Mouse (Mus musculus): Measurements from ENCODE around the gene Gatc. TPM values are rescaled to one million over a fixed set of nuclear protein-coding genes. Genes with fewer than 3 reads are reported as not detected.
"Not testable (repeated sequence)": the region's sequence is repeated elsewhere in the genome, so short reads cannot be mapped to it uniquely, and the experiment has no call there.

The Gatc gene
- polyA plus RNA-seq, 1 experiment from 2014 or later = 27.5 TPM

- peak overlapping the region; percentile 64 for H3K4me2 ChIP-seq (ENCODE audit: low read depth, low read length)
- H3K4me1 ChIP-seq (replicated peaks; ENCODE audit: control insufficient read depth, insufficient read depth, low read length) = peaks cover 15% of the 10 kb centered on the region
- peak overlapping the region; percentile 52 for H3K9ac ChIP-seq (ENCODE audit: low read length)
- no peaks in the 10 kb centered on the region for H3K9me3 ChIP-seq (ENCODE audit: control insufficient read depth, low read length)
- peak overlapping the region; percentile 47 for H3K27ac ChIP-seq (ENCODE audit: low read length)
- ATAC-seq (ENCODE audit: low read depth) = peak; percentile 96
- H3K36me3 ChIP-seq (ENCODE audit: control insufficient read depth, insufficient read depth, low read length) = no peaks in the 10 kb centered on the region
- under 1% methylated on average over 22 of the region's 22 CpGs for WGBS
- H3K4me3 ChIP-seq (ENCODE audit: low read length) = peak overlapping the region; percentile 41
- H3K27me3 ChIP-seq (ENCODE audit: control insufficient read depth, insufficient read depth, low read depth, low read length) = no peaks in the 10 kb centered on the region
Measured at GRCm38 (mm10) chr5:115319004-115319940, 21.7 kb downstream of the Gatc start.

- no peak overlapping the region; the same call in 1 of the 2 replicates for H3K27ac ChIP-seq (ENCODE audit: low read length)
- H3K4me2 ChIP-seq (ENCODE audit: low read depth, low read length) = peak overlapping the region; percentile 1; the same call in 1 of the 2 replicates
- H3K9me3 ChIP-seq (ENCODE audit: control insufficient read depth, low read length) = no peaks in the 10 kb centered on the region
- ATAC-seq (ENCODE audit: low read depth) = no peak
- peaks cover 24% of the 10 kb centered on the region for H3K4me1 ChIP-seq (replicated peaks; ENCODE audit: control insufficient read depth, insufficient read depth, low read length)
- 11% methylated on average over 10 of the region's 10 CpGs for WGBS
- no peaks in the 10 kb centered on the region for H3K27me3 ChIP-seq (ENCODE audit: control insufficient read depth, insufficient read depth, low read depth, low read length)
- H3K36me3 ChIP-seq (ENCODE audit: control insufficient read depth, insufficient read depth, low read length) = no peaks in the 10 kb centered on the region
- no peak overlapping the region for H3K4me3 ChIP-seq (ENCODE audit: low read length)
- no peak overlapping the region; the same call in 1 of the 2 replicates for H3K9ac ChIP-seq (ENCODE audit: low read length)
Measured at GRCm38 (mm10) chr5:115317645-115318328, 23.2 kb downstream of the Gatc start.

GRCm38 (mm10) chr5:115316968-115317644 lies 23.9 kb downstream of the Gatc start:
- ATAC-seq (ENCODE audit: low read depth) = no peak
- H3K4me1 ChIP-seq (replicated peaks; ENCODE audit: control insufficient read depth, insufficient read depth, low read length) = peaks cover 25% of the 10 kb centered on the region
- H3K4me3 ChIP-seq (ENCODE audit: low read length) = no peak overlapping the region
- peak overlapping the region; percentile 1; the same call in 1 of the 2 replicates for H3K4me2 ChIP-seq (ENCODE audit: low read depth, low read length)
- H3K9me3 ChIP-seq (ENCODE audit: control insufficient read depth, low read length) = no peaks in the 10 kb centered on the region
- no peak overlapping the region; the same call in 1 of the 2 replicates for H3K27ac ChIP-seq (ENCODE audit: low read length)
- no peaks in the 10 kb centered on the region for H3K36me3 ChIP-seq (ENCODE audit: control insufficient read depth, insufficient read depth, low read length)
- peak overlapping the region; percentile 16; the same call in 1 of the 2 replicates for H3K9ac ChIP-seq (ENCODE audit: low read length)
- no peaks in the 10 kb centered on the region for H3K27me3 ChIP-seq (ENCODE audit: control insufficient read depth, insufficient read depth, low read depth, low read length)
- 19% methylated on average over 14 of the region's 14 CpGs for WGBS

- Histone ChIP-seq H3K27me3 (ENCODE audit: control insufficient read depth, insufficient read depth, low read depth, low read length) (no peaks in the 10 kb centered on the region), H3K4me3 (ENCODE audit: low read length) (no peak overlapping the region), H3K9ac (ENCODE audit: low read length) (0 out of 2 replicates have a peak overlapping the region, but pooled peaks have one; percentile 19), H3K36me3 (ENCODE audit: control insufficient read depth, insufficient read depth, low read length) (no peaks in the 10 kb centered on the region), H3K4me1 (replicated peaks; ENCODE audit: control insufficient read depth, insufficient read depth, low read length) (peaks cover 21% of the 10 kb centered on the region), H3K4me2 (ENCODE audit: low read depth, low read length) (no peak overlapping the region), H3K9me3 (ENCODE audit: control insufficient read depth, low read length) (no peaks in the 10 kb centered on the region), H3K27ac (ENCODE audit: low read length) (peak overlapping the region; percentile 20; the same call in 1 of the 2 replicates)
- 47% methylated on average over 5 of the region's 5 CpGs for WGBS
- no peak for ATAC-seq (ENCODE audit: low read depth)
Measured at GRCm38 (mm10) chr5:115313668-115313943, 27.4 kb downstream of the Gatc start.

- Histone ChIP-seq H3K27ac (ENCODE audit: low read length) (peak overlapping the region; percentile 20; the same call in 1 of the 2 replicates), H3K4me3 (ENCODE audit: low read length) (no peak overlapping the region), H3K27me3 (ENCODE audit: control insufficient read depth, insufficient read depth, low read depth, low read length) (no peaks in the 10 kb centered on the region), H3K9ac (ENCODE audit: low read length) (0 out of 2 replicates have a peak overlapping the region, but pooled peaks have one; percentile 19), H3K36me3 (ENCODE audit: control insufficient read depth, insufficient read depth, low read length) (no peaks in the 10 kb centered on the region), H3K9me3 (ENCODE audit: control insufficient read depth, low read length) (no peaks in the 10 kb centered on the region), H3K4me2 (ENCODE audit: low read depth, low read length) (no peak overlapping the region), H3K4me1 (replicated peaks; ENCODE audit: control insufficient read depth, insufficient read depth, low read length) (peaks cover 21% of the 10 kb centered on the region)
- peak; percentile 66 for ATAC-seq (ENCODE audit: low read depth)
- WGBS = 38% methylated on average over 10 of the region's 10 CpGs
Measured at GRCm38 (mm10) chr5:115312816-115313667, 27.9 kb downstream of the Gatc start.

- H3K9ac ChIP-seq (ENCODE audit: low read length) = no peak overlapping the region
- 67% methylated on average over 4 of the region's 4 CpGs for whole genome bisulfite sequencing
- H3K4me2 ChIP-seq (ENCODE audit: low read depth, low read length) = no peak overlapping the region
- no peaks in the 10 kb centered on the region for H3K27me3 ChIP-seq (ENCODE audit: control insufficient read depth, insufficient read depth, low read depth, low read length)
- no peak overlapping the region for H3K4me3 ChIP-seq (ENCODE audit: low read length)
- H3K4me1 ChIP-seq (replicated peaks; ENCODE audit: control insufficient read depth, insufficient read depth, low read length) = peaks cover 16% of the 10 kb centered on the region
- H3K36me3 ChIP-seq (ENCODE audit: control insufficient read depth, insufficient read depth, low read length) = no peaks in the 10 kb centered on the region
- H3K27ac ChIP-seq (ENCODE audit: low read length) = no peak overlapping the region
- no peak for ATAC-seq (ENCODE audit: low read depth)
- H3K9me3 ChIP-seq (ENCODE audit: control insufficient read depth, low read length) = no peaks in the 10 kb centered on the region
Measured at GRCm38 (mm10) chr5:115312354-115312753, 28.6 kb downstream of the Gatc start.

GRCm38 (mm10) chr5:115302190-115302589 lies 38.8 kb downstream of the Gatc start:
- not testable (repeated sequence) for H3K9me3 ChIP-seq (ENCODE audit: control insufficient read depth, low read length); H3K4me3 ChIP-seq (ENCODE audit: low read length); H3K27me3 ChIP-seq (ENCODE audit: control insufficient read depth, insufficient read depth, low read depth, low read length); H3K27ac ChIP-seq (ENCODE audit: low read length); H3K9ac ChIP-seq (ENCODE audit: low read length); ATAC-seq (ENCODE audit: low read depth)
- H3K36me3 ChIP-seq (ENCODE audit: control insufficient read depth, insufficient read depth, low read length) = peaks cover 12% of the 10 kb centered on the region
- WGBS = 55% methylated on average over 3 of the region's 7 CpGs
- H3K4me1 ChIP-seq (replicated peaks; ENCODE audit: control insufficient read depth, insufficient read depth, low read length) = peaks cover 20% of the 10 kb centered on the region
- H3K4me2 ChIP-seq (ENCODE audit: low read depth, low read length) = peak overlapping the region; percentile 71

GRCm38 (mm10) chr5:115301615-115302014 lies 39.4 kb downstream of the Gatc start:
- Histone ChIP-seq H3K9ac (ENCODE audit: low read length) (peak overlapping the region; percentile 60), H3K4me3 (ENCODE audit: low read length) (peak overlapping the region; percentile 90), H3K27ac (ENCODE audit: low read length) (peak overlapping the region; percentile 43), H3K36me3 (ENCODE audit: control insufficient read depth, insufficient read depth, low read length) (peaks cover 12% of the 10 kb centered on the region), H3K27me3 (ENCODE audit: control insufficient read depth, insufficient read depth, low read depth, low read length) (no peaks in the 10 kb centered on the region), H3K9me3 (ENCODE audit: control insufficient read depth, low read length) (no peaks in the 10 kb centered on the region), H3K4me1 (replicated peaks; ENCODE audit: control insufficient read depth, insufficient read depth, low read length) (peaks cover 20% of the 10 kb centered on the region), H3K4me2 (ENCODE audit: low read depth, low read length) (peak overlapping the region; percentile 71)
- no peak for ATAC-seq (ENCODE audit: low read depth)
- WGBS = 13% methylated on average over 13 of the region's 13 CpGs

Data from lung, embryonic 16.5 days (tissue).